Mouse (Mus musculus) erythroblast, adult 5-6 weeks (primary cell): Measurements from ENCODE around the gene Cacng6. TPM values are rescaled to one million over a fixed set of nuclear protein-coding genes. Genes with fewer than 3 reads are reported as not detected.

Source experiments
- ATAC-seq: replicated peaks from 2 replicates; pipeline ENCODE4 v1.8.0; 2016; ENCODE audit warnings: moderate number of reproducible peaks, mild to moderate bottlenecking, moderate TSS enrichment, inconsistent platforms; ENCODE audit not compliant: poor library complexity, low FRiP score, severe bottlenecking
- total RNA-seq, 2 experiments: library from RNA; stranded (forward) in 1 of 2; stranded (reverse) in 1 of 2; fragments of 150-400 nt in 1 of 2; fragments of 200-764, 138-1000 nt in 1 of 2; gene quantifications; 2 replicates each; pipeline versions ENCODE4 v1.2.3 to v1.2.4; 2015 to 2017; ENCODE audit warnings: low replicate concordance in 2 of 2

The Cacng6 gene
- total RNA-seq, 2 experiments from 2014 or later: not detected

- ATAC-seq: no peak
Measured at GRCm38 (mm10) chr7:3415378-3415777, 8.6 kb upstream of the Cacng6 start.

GRCm38 (mm10) chr7:3419941-3420340 lies 4.1 kb upstream of the Cacng6 start:
- ATAC-seq: no peak

DNA sequence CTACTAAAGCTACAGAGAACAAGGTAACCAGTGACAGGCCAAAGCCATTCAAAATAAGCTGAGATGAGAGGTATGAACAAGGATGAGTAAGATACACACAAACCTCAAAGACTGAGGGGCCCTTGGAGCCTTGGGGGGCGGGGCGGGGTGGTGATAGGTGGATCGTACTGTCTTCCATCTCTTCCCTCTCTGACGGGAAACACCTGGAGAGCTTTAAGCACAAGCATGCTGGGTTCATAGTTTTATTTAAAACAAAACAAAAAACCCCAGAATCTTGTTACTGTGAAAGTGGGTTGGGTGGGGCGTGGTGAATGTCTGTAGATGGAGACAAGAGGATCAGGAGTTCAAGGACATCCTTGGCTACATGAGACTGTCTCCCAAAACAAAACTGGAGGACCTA lies 3.5 kb upstream of the Cacng6 start:
- ATAC-seq: no peak

- ATAC-seq: no peak
Measured at GRCm38 (mm10) chr7:3421297-3421696, 2.7 kb upstream of the Cacng6 start.

DNA sequence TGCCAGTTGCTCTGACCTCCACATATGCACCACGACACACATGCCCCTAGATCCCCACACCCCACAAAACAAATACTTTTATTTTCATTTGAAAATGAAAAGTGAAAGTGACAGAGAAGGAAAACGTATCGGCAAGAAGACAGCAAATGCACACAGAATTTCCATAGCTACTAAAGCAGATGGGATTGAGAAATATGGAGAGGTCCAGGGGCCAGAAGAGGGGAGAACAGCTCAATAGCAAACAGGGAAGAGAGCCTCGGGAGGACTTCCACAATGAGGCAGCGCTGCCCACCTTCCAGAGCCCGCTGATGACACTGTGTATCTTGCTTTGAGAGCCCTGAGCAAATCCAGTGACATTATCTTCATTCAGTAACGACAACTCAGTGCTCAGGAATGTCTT lies 1.9 kb upstream of the Cacng6 start:
- ATAC-seq: no peak

GRCm38 (mm10) chr7:3423430-3423829 lies 565 bp upstream of the Cacng6 start:
- no peak for ATAC-seq

DNA sequence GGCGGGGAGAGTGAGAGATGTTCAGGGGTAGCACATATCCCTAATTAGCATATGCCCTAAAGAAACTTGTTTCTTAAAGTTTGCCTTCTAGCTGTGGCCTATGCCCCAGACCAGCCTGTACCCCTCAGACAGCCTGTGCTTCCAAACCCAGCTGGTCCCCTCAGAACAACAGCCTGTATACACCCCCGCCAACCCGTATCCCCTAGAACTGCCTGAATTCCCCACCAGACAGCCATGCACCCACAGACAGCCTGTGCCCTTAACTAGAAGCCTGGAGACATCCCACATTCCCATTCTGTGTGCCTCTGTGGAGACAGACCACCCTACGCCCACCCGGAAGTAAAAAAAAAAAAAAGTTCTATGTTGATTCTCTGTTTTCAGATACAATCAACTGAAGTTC lies 1.1 kb downstream of the Cacng6 start:
- ATAC-seq: no peak

- ATAC-seq: no peak
Measured at GRCm38 (mm10) chr7:3430161-3430560, 6.2 kb downstream of the Cacng6 start.

DNA sequence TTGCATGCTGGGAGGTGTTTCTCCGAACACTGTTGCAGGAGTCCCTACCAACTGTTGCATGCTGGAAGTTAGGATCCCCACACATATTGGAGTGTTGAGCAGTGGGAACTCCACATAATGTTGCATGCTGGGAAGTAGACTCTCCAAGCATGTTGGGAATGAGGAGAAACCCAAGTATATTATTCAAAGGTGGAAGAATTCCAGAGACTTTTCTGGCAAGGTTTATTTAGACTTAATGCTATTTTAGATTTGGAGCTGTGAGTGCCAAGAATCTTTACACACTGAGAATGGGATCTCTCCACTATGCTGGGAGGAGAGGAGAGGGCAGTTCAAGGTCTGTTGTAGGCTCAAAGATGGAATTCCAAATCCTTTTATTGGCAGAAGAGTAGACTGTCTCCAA lies 8.1 kb downstream of the Cacng6 start:
- ATAC-seq: no peak

DNA sequence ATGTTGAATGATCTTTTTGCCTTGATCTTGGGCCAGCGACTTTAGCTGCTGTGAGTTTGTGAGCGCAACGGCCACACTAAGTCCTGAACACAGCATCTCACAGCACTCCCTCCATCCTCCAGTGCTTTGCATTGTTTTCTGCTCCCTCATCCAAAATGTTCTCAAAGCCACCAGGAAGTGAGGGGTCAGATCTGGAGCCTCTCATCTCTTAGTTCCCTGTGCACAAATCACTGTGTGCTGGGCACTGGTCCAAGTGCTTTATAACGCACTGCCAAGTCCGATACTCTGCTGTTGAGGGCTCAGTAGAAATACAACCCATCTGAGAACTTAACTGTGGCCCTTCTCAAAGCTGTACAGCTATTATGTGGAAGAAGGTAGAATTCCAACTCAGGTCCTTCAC lies 13.9 kb downstream of the Cacng6 start:
- ATAC-seq: no peak

DNA sequence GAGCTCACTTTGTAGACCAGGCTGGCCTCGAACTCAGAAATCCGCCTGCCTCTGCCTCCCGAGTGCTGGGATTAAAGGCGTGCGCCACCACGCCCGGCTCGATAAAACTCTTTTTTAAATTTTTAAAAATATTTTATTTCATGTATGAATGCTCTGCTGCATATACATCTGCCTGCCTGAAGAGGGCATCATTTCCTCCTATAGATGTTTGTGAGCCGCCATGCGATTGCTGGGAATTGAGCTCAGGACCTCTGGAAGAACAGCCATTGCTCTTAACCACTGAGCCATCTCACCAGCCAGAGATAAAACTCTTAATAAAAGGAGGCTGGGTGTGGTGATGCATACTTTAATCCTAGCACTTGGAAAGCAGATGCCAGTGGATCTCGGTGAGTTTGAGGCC lies 16.0 kb downstream of the Cacng6 start:
- no peak for ATAC-seq

GRCm38 (mm10) chr7:3440526-3440925 lies 16.5 kb downstream of the Cacng6 start:
- ATAC-seq: no peak

- no peak for ATAC-seq
Measured at GRCm38 (mm10) chr7:3442476-3443062, 18.6 kb downstream of the Cacng6 start.

- no peak for ATAC-seq
Measured at GRCm38 (mm10) chr7:3444678-3445077, 20.7 kb downstream of the Cacng6 start.

DNA sequence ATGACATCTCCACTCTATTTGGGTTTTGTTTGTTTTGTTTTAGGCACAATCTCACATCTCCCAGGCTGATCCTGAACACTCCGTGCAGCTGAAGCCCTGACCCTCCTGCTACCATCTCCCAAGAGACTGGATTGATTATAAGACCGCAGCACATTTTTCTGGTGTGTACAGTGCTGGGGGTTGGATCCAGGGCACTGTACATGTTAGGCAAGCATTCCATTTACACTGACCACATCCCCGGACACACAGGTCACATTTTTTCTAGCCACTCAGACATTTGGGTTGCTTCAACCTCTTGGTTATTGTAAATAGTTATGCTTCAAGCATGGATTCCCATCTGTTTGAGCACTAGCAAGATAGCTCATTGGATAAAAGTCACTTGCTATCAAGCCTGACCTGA lies 22.6 kb downstream of the Cacng6 start:
- no peak for ATAC-seq

DNA sequence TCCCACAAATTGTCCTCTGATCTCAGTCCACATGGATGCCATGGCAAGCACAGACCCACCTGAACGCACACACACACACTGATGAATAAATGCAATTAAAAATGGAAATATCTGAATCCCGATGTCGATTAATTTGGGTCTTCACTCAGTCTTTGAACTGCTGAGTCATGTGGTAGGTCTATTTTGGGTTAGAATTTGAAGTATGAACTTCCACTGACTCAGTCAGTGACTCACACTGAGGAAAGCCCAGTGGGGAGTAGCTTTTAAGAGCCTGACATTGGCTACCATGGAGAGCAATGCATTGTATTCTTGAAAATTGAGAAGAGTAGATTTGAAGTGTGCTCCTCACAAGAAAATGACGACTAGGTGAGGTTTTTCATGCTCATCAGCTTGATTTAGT lies 23.0 kb downstream of the Cacng6 start:
- ATAC-seq: no peak

GRCm38 (mm10) chr7:3448737-3449454 lies 24.9 kb downstream of the Cacng6 start:
- no peak for ATAC-seq

GRCm38 (mm10) chr7:3450671-3451070 lies 26.7 kb downstream of the Cacng6 start:
- ATAC-seq: no peak

DNA sequence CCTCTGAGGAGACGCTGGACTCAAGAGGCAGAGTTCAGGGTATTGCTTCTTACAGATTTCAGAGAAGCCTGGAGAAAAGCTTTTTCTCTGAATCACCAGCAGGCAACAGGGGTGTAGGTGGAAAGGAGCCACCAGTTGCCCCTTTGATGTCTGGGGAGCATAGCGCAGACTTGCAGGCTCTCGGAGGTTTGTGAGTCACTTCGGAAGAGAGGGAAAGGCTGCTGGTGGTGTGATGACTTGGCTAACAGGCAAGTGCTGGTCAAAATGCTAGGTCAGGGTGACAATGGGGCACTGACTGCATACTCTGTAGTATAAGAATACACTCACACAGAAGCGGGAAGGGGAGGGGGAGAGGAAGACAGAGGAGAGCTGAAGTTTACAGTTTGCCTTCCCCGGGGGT lies 27.2 kb downstream of the Cacng6 start:
- ATAC-seq: no peak

- no peak for ATAC-seq
Measured at GRCm38 (mm10) chr7:3452821-3453485, 29.0 kb downstream of the Cacng6 start.

GRCm38 (mm10) chr7:3453486-3454183 lies 29.6 kb downstream of the Cacng6 start:
- ATAC-seq: no peak
